Mouse (Mus musculus) kidney, adult 9 months (tissue): ENCODE results near the gene Gm20388.

Source experiments
- DNase-seq: peaks from one replicate; pipeline ENCODE4 v3.0.0; 2022

Gm20388 gene

GRCm38 (mm10) chr8:122467816-122468215 lies 2557.2 kb downstream of the Gm20388 start:
- DNase-seq = no peak

GRCm38 (mm10) chr8:122469407-122469806 lies 2558.8 kb downstream of the Gm20388 start:
- peak; percentile 47 for DNase-seq

- no peak for DNase-seq
Measured at GRCm38 (mm10) chr8:122469965-122470364, 2559.3 kb downstream of the Gm20388 start.

- no peak for DNase-seq
Measured at GRCm38 (mm10) chr8:122470691-122471090, 2560.1 kb downstream of the Gm20388 start.

GRCm38 (mm10) chr8:122473911-122474421 lies 2563.3 kb downstream of the Gm20388 start:
- no peak for DNase-seq

- DNase-seq = peak; percentile 44
Measured at GRCm38 (mm10) chr8:122474951-122475560, 2564.4 kb downstream of the Gm20388 start.

GRCm38 (mm10) chr8:122475580-122476320 lies 2565.1 kb downstream of the Gm20388 start, which contains the start of the genes Rnf166 and Ctu2:
Gene Rnf166 (minus strand): TSS chr8:122476064.
Gene Ctu2 (plus strand): TSS chr8:122476143.
- DNase-seq = peak; percentile 87

GRCm38 (mm10) chr8:122482448-122482847 lies 2571.8 kb downstream of the Gm20388 start:
- no peak for DNase-seq

- DNase-seq = no peak
Measured at GRCm38 (mm10) chr8:122483877-122484276, 2573.2 kb downstream of the Gm20388 start.

- DNase-seq = no peak
Measured at GRCm38 (mm10) chr8:122484831-122485230, 2574.2 kb downstream of the Gm20388 start.

- DNase-seq = no peak
Measured at GRCm38 (mm10) chr8:122488387-122488786, 2577.7 kb downstream of the Gm20388 start.

GRCm38 (mm10) chr8:122497016-122497734 lies 2586.5 kb downstream of the Gm20388 start:
- DNase-seq = no peak

GRCm38 (mm10) chr8:122497912-122498311 lies 2587.3 kb downstream of the Gm20388 start:
- DNase-seq = no peak

- DNase-seq = peak; percentile 88
Measured at GRCm38 (mm10) chr8:122500856-122501255, 2590.2 kb downstream of the Gm20388 start.

GRCm38 (mm10) chr8:122511552-122511951 lies 2600.9 kb downstream of the Gm20388 start:
- DNase-seq = no peak

GRCm38 (mm10) chr8:122512392-122512791 lies 2601.8 kb downstream of the Gm20388 start:
- DNase-seq = no peak

GRCm38 (mm10) chr8:122515699-122516098 lies 2605.1 kb downstream of the Gm20388 start:
- DNase-seq = peak; percentile 57

GRCm38 (mm10) chr8:122517541-122518190 lies 2607.0 kb downstream of the Gm20388 start:
- peak; percentile 67 for DNase-seq

GRCm38 (mm10) chr8:122520611-122521010 lies 2610.0 kb downstream of the Gm20388 start:
- no peak for DNase-seq

- peak; percentile 95 for DNase-seq
Measured at GRCm38 (mm10) chr8:122522796-122523651, 2612.4 kb downstream of the Gm20388 start.

- peak; percentile 72 for DNase-seq
Measured at GRCm38 (mm10) chr8:122523652-122524360, 2613.2 kb downstream of the Gm20388 start.
